Mouse (Mus musculus): ENCODE measurements around the gene Epb41l4b.

- TF ChIP-seq CTCF (IDR thresholded peaks at IDR 0.05; ENCODE audit: borderline replicate concordance, insufficient read depth, low read depth, low read length) = no peak
- 0 out of 2 replicates have a peak, but pooled peaks have one; percentile 28 for TF ChIP-seq POLR2A (IDR thresholded peaks at IDR 0.05; ENCODE audit: borderline replicate concordance, insufficient read depth, low read length)
These were observed 153.0 kb downstream of the Epb41l4b start, which contains the start of gene Frrs1l for GRCm38 (mm10) chr4:56990215-56990584.

Data from cerebellum, adult 2 months (tissue).